Mouse (Mus musculus): ENCODE results near the gene Olfr913. TPM values are rescaled to one million over a fixed set of nuclear protein-coding genes. Genes with fewer than 3 reads are reported as not detected.

The Olfr913 gene
- not detected for total RNA-seq (2023)

GRCm38 (mm10) chr9:38592459-38592858 lies at the start of gene Olfr913:
Gene Olfr913 (plus strand): TSS chr9:38592759.

GRCm38 (mm10) chr9:38579878-38580277 lies 12.7 kb upstream of the Olfr913 start, which contains the start of gene Olfr912:
Gene Olfr912 (plus strand): TSS chr9:38580178.

GRCm38 (mm10) chr9:38604802-38605201 lies 12.2 kb downstream of the Olfr913 start, which contains the start of gene Olfr914:
Gene Olfr914 (plus strand): TSS chr9:38605102.

Other genes with a start within 250 kb of the Olfr913 start
- gene Olfr898, start 244.3 kb upstream of the Olfr913 start, total RNA-seq (2023): not detected
- gene Olfr250, start 225.9 kb upstream of the Olfr913 start, total RNA-seq (2023): not detected
- not detected for gene Olfr251, start 215.7 kb upstream of the Olfr913 start, total RNA-seq (2023)
- gene Olfr147, start 191.1 kb upstream of the Olfr913 start, total RNA-seq (2023): not detected
- gene Olfr901, start 163.3 kb upstream of the Olfr913 start, total RNA-seq (2023): not detected
- not detected for gene Olfr902, start 145.1 kb upstream of the Olfr913 start, total RNA-seq (2023)
- not detected for gene Olfr904, start 129.6 kb upstream of the Olfr913 start, total RNA-seq (2023)
- not detected for gene Olfr905, start 121.7 kb upstream of the Olfr913 start, total RNA-seq (2023)
- gene Olfr906, start 105.7 kb upstream of the Olfr913 start, total RNA-seq (2023): not detected
- gene Olfr907, start 97.0 kb upstream of the Olfr913 start, total RNA-seq (2023): not detected
- not detected for gene Olfr911-ps1, start 71.2 kb upstream of the Olfr913 start, total RNA-seq (2023)
- gene Olfr910, start 54.9 kb upstream of the Olfr913 start, total RNA-seq (2023): not detected
- not detected for gene Olfr912, start 12.6 kb upstream of the Olfr913 start, total RNA-seq (2023)
- gene Olfr914, start 12.3 kb downstream of the Olfr913 start, total RNA-seq (2023): not detected
- gene Olfr916, start 67.1 kb downstream of the Olfr913 start, total RNA-seq (2023): not detected
- not detected for gene Olfr917, start 73.1 kb downstream of the Olfr913 start, total RNA-seq (2023)
- not detected for gene Olfr918, start 81.8 kb downstream of the Olfr913 start, total RNA-seq (2023)
- not detected for gene Olfr919, start 110.9 kb downstream of the Olfr913 start, total RNA-seq (2023)
- 10 to 100 TPM in 1 of 2 experiments, 1 to 10 TPM in 1; 8.4 to 11.4 TPM for gene Vwa5a, start 125.5 kb downstream of the Olfr913 start, total RNA-seq (2023)
- gene Olfr920, start 159.5 kb downstream of the Olfr913 start, total RNA-seq (2023): under 1 TPM; 0.09 to 0.15 TPM
- gene Olfr921, start 180.3 kb downstream of the Olfr913 start, total RNA-seq (2023): not detected
- not detected for gene Olfr922, start 221.9 kb downstream of the Olfr913 start, total RNA-seq (2023)
- not detected for gene Olfr923, start 233.8 kb downstream of the Olfr913 start, total RNA-seq (2023)